Mouse (Mus musculus) megakaryocyte-erythroid progenitor cell, adult 5-6 weeks (primary cell): ENCODE data around the gene 2010111I01Rik. TPM values are rescaled to one million over a fixed set of nuclear protein-coding genes. Genes with fewer than 3 reads are reported as not detected.
A peak's percentile ranks its signal among the peaks of the same experiment; 100 is the strongest.
"Not testable (repeated sequence)": the region's sequence is repeated elsewhere in the genome, so short reads cannot be mapped to it uniquely, and the experiment has no call there.

Experiments used
- ATAC-seq: replicated peaks from 2 replicates; pipeline ENCODE4 v1.8.0; 2016; ENCODE audit warnings: mild to moderate bottlenecking, inconsistent platforms; ENCODE audit not compliant: severe bottlenecking, poor library complexity, low FRiP score, low TSS enrichment
- total RNA-seq, 2 experiments: library from RNA; stranded (forward) in 1 of 2; stranded (reverse) in 1 of 2; fragments of 200-1000, 215-1000 nt in 1 of 2; fragments of >200 nt in 1 of 2; fragmentation: Nextera tagmentation in 1 of 2; gene quantifications; 2 replicates each; pipeline ENCODE4 v1.2.3; 2014 to 2017

Gene 2010111I01Rik
- total RNA-seq (2014; fragmentation: Nextera tagmentation) (50.7 and 58.4 TPM in 2 replicates), total RNA-seq (2017) (32.7 and 49.9 TPM in 2 replicates)

GRCm38 (mm10) chr13:62964640-62965311 is at the start of gene 2010111I01Rik:
Gene 2010111I01Rik, plus strand, starts transcription at chr13:62964893.
- peak; percentile 97 for ATAC-seq

GRCm38 (mm10) chr13:62916675-62917074 is 48.0 kb upstream of the 2010111I01Rik start:
- no peak for ATAC-seq

- no peak for ATAC-seq
Observed at GRCm38 (mm10) chr13:62917416-62918110, 47.1 kb upstream of the 2010111I01Rik start.

GRCm38 (mm10) chr13:62919647-62920341 is 44.9 kb upstream of the 2010111I01Rik start:
- 0 out of 2 replicates have a peak, but pooled peaks have one; percentile 65 for ATAC-seq

GRCm38 (mm10) chr13:62922645-62923044 is 42.0 kb upstream of the 2010111I01Rik start:
- no peak for ATAC-seq

- ATAC-seq: no peak
Observed at GRCm38 (mm10) chr13:62923182-62923581, 41.5 kb upstream of the 2010111I01Rik start.

GRCm38 (mm10) chr13:62926479-62926878 is 38.2 kb upstream of the 2010111I01Rik start:
- ATAC-seq: peak; percentile 63

- no peak for ATAC-seq
Observed at GRCm38 (mm10) chr13:62927470-62927869, 37.2 kb upstream of the 2010111I01Rik start.

GRCm38 (mm10) chr13:62929144-62929543 is 35.5 kb upstream of the 2010111I01Rik start:
- ATAC-seq: not testable (repeated sequence)

- no peak for ATAC-seq
Observed at GRCm38 (mm10) chr13:62929766-62930389, 34.8 kb upstream of the 2010111I01Rik start.

- ATAC-seq: no peak
Observed at GRCm38 (mm10) chr13:62932452-62932851, 32.2 kb upstream of the 2010111I01Rik start.

GRCm38 (mm10) chr13:62939371-62939770 is 25.3 kb upstream of the 2010111I01Rik start:
- ATAC-seq: peak; percentile 94

- peak; percentile 62 for ATAC-seq
Observed at GRCm38 (mm10) chr13:62939797-62940196, 24.9 kb upstream of the 2010111I01Rik start.

GRCm38 (mm10) chr13:62940721-62941120 is 24.0 kb upstream of the 2010111I01Rik start:
- ATAC-seq: no peak

- ATAC-seq: no peak
Observed at GRCm38 (mm10) chr13:62941341-62942005, 23.2 kb upstream of the 2010111I01Rik start.

- ATAC-seq: no peak
Observed at GRCm38 (mm10) chr13:62943274-62943830, 21.3 kb upstream of the 2010111I01Rik start.

- no peak for ATAC-seq
Observed at GRCm38 (mm10) chr13:62944109-62944508, 20.6 kb upstream of the 2010111I01Rik start.

GRCm38 (mm10) chr13:62949560-62950188 is 15.0 kb upstream of the 2010111I01Rik start:
- ATAC-seq: no peak
